Mouse (Mus musculus) heart, adult 2 months (tissue): ENCODE data around the gene Cdadc1.

Source experiments
- CTCF ChIP-seq: fragments of 200-600 bp; IDR thresholded peaks from 2 replicates; pipeline ENCODE4 v1.8.1; 2022; ENCODE audit warnings: antibody characterized with exemption, mild to moderate bottlenecking, moderate library complexity
- EP300 ChIP-seq: fragments of 200-500 bp; IDR thresholded peaks from 2 replicates; pipeline ENCODE4 v1.6.1; 2011; ENCODE audit warnings: low read depth, low read length, control low read depth; ENCODE audit not compliant: insufficient read depth
- POLR2A ChIP-seq: fragments of 200-500 bp; IDR thresholded peaks from 2 replicates; pipeline ENCODE4 v1.6.1; 2011; ENCODE audit warnings: mild to moderate bottlenecking, low read depth, low read length, control low read depth; ENCODE audit not compliant: insufficient read depth

DNA sequence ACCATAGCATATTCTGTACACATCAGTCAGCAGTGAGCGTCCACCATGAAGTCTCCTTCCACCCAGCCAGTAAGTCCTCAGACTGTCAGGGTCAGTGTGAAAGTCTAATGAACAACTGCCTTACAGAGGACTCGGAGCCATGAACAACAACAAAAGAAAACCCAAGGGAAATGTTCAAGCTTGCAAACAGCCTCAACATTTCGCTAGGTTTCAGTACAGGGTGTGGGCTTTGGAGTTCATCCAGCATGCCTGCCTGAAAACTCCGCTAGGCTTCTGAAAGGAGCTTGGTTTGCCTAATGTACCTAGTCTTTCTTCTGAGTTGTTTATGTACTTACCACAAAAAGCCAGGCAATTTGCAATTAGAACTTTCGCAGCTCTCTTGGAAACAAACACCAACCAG lies 53.8 kb downstream of the Cdadc1 start:
- TF ChIP-seq EP300 (no peak), CTCF (no peak), POLR2A (no peak)
